Mouse (Mus musculus) hindbrain, embryonic 11.5 days (tissue): ENCODE results near the gene Akap1. TPM values are rescaled to one million over a fixed set of nuclear protein-coding genes. Genes with fewer than 3 reads are reported as not detected.

Experiments
- ATAC-seq: fragments of 200-750 bp; cut with Nextera tagmentation; 2 replicates; pipeline ENCODE4 v1.8.0; 2017; ENCODE audit warnings: mild to moderate bottlenecking, moderate TSS enrichment, moderate library complexity; ENCODE audit not compliant: low FRiP score
- DNase-seq: peaks from one replicate; pipeline ENCODE4 v3.0.0-alpha.2; 2015; ENCODE audit warnings: low spot score
- H3K27ac ChIP-seq: fragments of 300-500 bp; sonication (generic); 2 replicates; pipeline ENCODE4 v1.5.1; 2014; ENCODE audit warnings: mild to moderate bottlenecking, low read depth, low read length
- H3K27me3 ChIP-seq: fragments of 300-500 bp; sonication (generic); 2 replicates; pipeline ENCODE4 v1.6.1; 2014; ENCODE audit warnings: mild to moderate bottlenecking, low read length, moderate library complexity, mixed read lengths; ENCODE audit not compliant: control insufficient read depth, insufficient read depth
- H3K36me3 ChIP-seq: fragments of 300-500 bp; sonication (generic); 2 replicates; pipeline ENCODE4 v1.6.1; 2014; ENCODE audit warnings: mild to moderate bottlenecking, low read length, moderate library complexity, mixed read lengths; ENCODE audit not compliant: control insufficient read depth, insufficient read depth
- H3K4me1 ChIP-seq: fragments of 300-500 bp; sonication (generic); replicated peaks from 2 replicates; pipeline ENCODE4 v1.6.1; 2014; ENCODE audit warnings: low read length, mixed read lengths; ENCODE audit not compliant: control insufficient read depth, insufficient read depth
- H3K4me2 ChIP-seq: fragments of 300-500 bp; sonication (generic); replicated peaks from 2 replicates; pipeline ENCODE4 v1.6.1; 2014; ENCODE audit warnings: mild to moderate bottlenecking, low read depth, low read length
- H3K4me3 ChIP-seq: fragments of 300-500 bp; sonication (generic); 2 replicates; pipeline ENCODE4 v1.5.1; 2014; ENCODE audit warnings: low read depth, low read length
- H3K9ac ChIP-seq: fragments of 300-500 bp; sonication (generic); 2 replicates; pipeline ENCODE4 v1.6.1; 2014; ENCODE audit warnings: low read depth, low read length
- H3K9me3 ChIP-seq: fragments of 300-500 bp; sonication (generic); 2 replicates; pipeline ENCODE4 v1.6.1; 2016; ENCODE audit warnings: low read length; ENCODE audit not compliant: control insufficient read depth
- WGBS: fragments of 180-500 bp; shearing (Covaris S2); extraction: QIAGEN DNeasy Blood & Tissue Kit; methylation state at CpG from one replicate; pipeline ENCODE4 v1.1.7; 2014; 5-methylcytosine and 5-hydroxymethylcytosine counted together
- polyA plus RNA-seq: library from polyadenylated mRNA; unstranded; fragments of >200 nt; fragmentation: Nextera tagmentation; extraction: Ambion mirVana; gene quantifications from 2 replicates; pipeline ENCODE4 v1.2.1, GENCODE M21; 2014

The Akap1 gene
- polyA plus RNA-seq, 1 experiment from 2014 or later, result 14.0 TPM

DNA sequence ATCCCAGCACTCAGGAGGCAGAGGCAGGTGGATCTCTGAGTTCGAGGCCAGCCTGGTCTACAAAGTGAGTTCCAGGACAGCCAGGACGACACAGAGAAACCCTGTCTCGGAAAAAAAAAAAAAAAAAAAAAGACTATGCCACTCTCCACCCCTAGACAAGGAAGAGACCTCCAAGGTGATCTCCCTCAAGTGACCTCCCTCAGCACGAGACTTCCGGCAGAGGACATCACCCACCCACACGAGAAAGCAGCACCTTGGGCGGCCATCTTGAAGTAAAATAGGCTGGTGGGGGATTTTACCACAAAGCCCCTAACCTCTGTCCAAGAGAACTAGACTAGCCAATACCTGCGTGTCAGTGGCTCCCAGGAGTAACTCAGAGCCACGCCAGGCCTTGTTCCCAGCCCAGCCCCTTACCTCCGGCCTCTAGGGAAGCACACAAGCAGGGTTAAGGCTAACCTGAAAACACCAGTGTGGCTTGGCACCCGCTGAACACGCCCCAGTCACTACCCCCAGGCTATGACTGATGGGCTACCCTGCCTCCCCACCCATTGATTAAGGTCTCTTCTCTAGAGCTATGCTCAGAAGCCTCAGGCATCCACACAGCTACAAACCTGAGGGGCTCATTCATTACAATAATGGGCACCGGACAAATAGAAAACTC, 21.9 kb downstream of the Akap1 start:
- no peak for ATAC-seq
- Histone ChIP-seq H3K27me3 (no peaks in the 10 kb centered on the region), H3K36me3 (peaks cover 6% of the 10 kb centered on the region; the same call in 1 of the 2 replicates), H3K4me3 (no peak overlapping the region), H3K9ac (no peak overlapping the region), H3K4me1 (no peaks in the 10 kb centered on the region), H3K27ac (no peak overlapping the region), H3K9me3 (no peaks in the 10 kb centered on the region), H3K4me2 (no peak overlapping the region)
- 94% methylated on average over 11 of the region's 13 CpGs for WGBS
- no peak for DNase-seq

DNA sequence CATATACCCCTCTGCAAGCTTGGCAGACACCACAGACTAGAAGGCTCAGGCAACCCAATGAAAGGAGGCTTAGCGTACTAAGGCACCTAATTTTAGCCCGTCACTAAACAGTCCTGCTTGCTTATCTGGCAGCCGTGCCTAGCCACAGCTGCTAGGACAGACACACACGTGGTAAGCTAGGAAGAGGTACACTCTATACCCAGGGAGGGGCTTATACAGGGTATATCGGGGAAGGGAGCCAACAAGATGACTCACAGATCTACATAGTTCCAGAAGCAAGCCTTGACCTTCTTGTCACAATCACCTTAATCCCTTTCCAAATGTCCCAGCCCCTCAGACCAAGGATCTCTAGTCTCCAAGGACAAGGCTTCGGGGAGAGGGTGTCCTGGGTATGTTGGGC, 23.0 kb downstream of the Akap1 start:
- peaks cover 11% of the 10 kb centered on the region; the same call in 1 of the 2 replicates for H3K36me3 ChIP-seq
- H3K4me1 ChIP-seq, result no peaks in the 10 kb centered on the region
- ATAC-seq, result no peak
- H3K27me3 ChIP-seq, result no peaks in the 10 kb centered on the region
- no peak for DNase-seq
- no peak overlapping the region for H3K4me3 ChIP-seq
- no peak overlapping the region for H3K4me2 ChIP-seq
- no peak overlapping the region for H3K27ac ChIP-seq
- WGBS, result 80% methylated on average over 6 of the region's 6 CpGs
- H3K9ac ChIP-seq, result no peak overlapping the region
- H3K9me3 ChIP-seq, result no peaks in the 10 kb centered on the region

DNA sequence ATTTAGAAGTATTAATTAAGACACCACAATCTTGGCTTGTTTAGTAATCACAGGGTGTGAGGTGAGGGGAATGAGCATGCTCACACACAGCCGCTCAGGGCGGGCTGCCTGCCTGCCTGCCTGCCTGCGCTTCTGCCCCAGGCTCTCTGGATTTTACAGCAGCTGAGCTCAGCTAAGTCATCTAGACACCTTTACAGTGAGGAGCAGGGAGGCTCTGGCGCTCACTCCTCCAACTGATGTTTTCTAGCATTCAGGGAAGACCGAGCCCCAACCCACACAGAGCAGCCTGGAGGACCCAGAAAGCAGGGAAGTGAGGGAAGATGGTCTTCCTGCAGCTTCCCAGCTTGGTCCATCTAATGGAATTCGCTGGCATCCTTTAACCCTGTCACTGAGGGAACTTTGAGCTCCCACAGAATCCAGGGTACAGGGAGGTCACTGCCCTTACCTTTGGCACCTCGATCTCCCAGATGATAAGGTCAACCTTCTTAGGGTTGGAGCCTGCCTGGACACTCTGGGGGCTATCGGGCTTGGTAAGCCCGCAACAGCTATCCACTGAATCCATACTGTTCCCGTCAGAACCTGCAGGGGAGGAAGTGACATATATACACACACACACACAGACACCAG, 23.5 kb downstream of the Akap1 start:
- peaks cover 11% of the 10 kb centered on the region; the same call in 1 of the 2 replicates for H3K36me3 ChIP-seq
- H3K4me1 ChIP-seq, result no peaks in the 10 kb centered on the region
- no peaks in the 10 kb centered on the region for H3K9me3 ChIP-seq
- DNase-seq (no peak), ATAC-seq (no peak)
- no peak overlapping the region for H3K4me3 ChIP-seq
- H3K4me2 ChIP-seq, result no peak overlapping the region
- no peak overlapping the region for H3K27ac ChIP-seq
- no peak overlapping the region for H3K9ac ChIP-seq
- WGBS, result 92% methylated on average over 10 of the region's 10 CpGs
- H3K27me3 ChIP-seq, result no peaks in the 10 kb centered on the region

DNA sequence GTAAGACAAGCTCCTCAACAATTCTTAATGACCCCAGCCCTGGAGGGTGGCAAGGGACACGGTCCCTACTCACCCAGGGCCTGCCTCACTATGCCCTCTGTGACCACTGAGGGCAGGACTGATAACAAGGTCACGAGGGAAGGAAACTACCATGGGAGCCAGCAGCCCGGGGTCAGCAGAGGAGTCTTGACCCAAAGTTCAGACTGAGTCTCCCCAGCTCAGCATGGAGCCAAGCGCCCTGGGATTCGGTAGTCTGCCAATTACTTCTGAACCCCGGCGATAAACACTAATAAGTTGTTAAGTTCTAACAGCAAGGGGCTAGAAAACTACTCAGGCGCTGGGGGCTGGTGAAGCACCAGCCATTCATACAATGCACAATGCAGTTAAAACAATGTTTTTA, 24.1 kb downstream of the Akap1 start:
- H3K4me1 ChIP-seq, result no peaks in the 10 kb centered on the region
- 78% methylated on average over 8 of the region's 8 CpGs for WGBS
- no peak overlapping the region for H3K9ac ChIP-seq
- H3K4me2 ChIP-seq, result no peak overlapping the region
- no peak overlapping the region for H3K4me3 ChIP-seq
- DNase-seq (no peak), ATAC-seq (no peak)
- H3K27ac ChIP-seq, result no peak overlapping the region
- no peaks in the 10 kb centered on the region for H3K9me3 ChIP-seq
- H3K36me3 ChIP-seq, result peaks cover 11% of the 10 kb centered on the region; the same call in 1 of the 2 replicates
- H3K27me3 ChIP-seq, result no peaks in the 10 kb centered on the region

DNA sequence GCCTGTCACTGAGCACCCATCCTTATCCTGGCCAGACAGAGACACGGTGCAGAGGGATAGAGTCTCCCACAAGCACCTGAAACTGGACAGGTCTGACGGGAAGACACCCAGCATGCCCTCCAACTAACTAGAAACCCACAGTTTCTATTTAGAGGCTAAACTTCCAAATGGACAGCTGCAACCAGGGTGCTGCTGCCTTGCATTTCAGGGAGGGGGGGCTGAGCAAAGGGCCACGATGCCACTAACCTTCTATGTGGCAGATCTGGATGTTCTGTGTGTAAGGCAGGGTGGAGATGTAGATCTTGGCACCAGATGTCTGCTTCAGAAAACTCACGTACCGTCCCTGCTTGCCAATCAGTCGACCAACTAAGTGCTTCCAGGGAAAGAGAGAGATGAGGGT, 25.0 kb downstream of the Akap1 start:
- H3K4me2 ChIP-seq, result no peak overlapping the region
- WGBS, result 94% methylated on average over 6 of the region's 6 CpGs
- no peaks in the 10 kb centered on the region for H3K4me1 ChIP-seq
- no peaks in the 10 kb centered on the region for H3K27me3 ChIP-seq
- no peak overlapping the region for H3K9ac ChIP-seq
- no peak overlapping the region for H3K4me3 ChIP-seq
- H3K9me3 ChIP-seq, result no peaks in the 10 kb centered on the region
- DNase-seq, result no peak
- ATAC-seq, result no peak
- H3K27ac ChIP-seq, result no peak overlapping the region
- H3K36me3 ChIP-seq, result peaks cover 11% of the 10 kb centered on the region; the same call in 1 of the 2 replicates

DNA sequence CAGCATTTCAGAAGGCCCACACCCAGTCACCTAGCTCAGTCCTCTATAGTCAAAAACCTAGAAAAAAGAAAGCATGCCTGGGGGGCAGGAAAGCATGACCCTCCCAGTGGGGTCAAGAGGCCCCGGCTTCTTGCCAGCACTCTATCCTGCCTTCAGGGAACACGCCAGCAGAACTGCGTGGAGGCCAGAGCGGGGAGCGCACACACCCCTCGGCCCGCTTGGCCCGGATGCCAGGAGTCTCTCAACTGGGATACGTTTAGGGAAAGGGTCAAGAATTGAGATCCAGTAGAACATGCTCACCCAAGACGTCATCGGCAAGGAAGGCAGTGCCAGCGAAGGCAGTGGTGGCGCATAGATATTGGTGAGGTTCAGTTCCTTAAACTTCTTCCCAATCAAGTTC, 25.8 kb downstream of the Akap1 start:
- H3K4me2 ChIP-seq, result no peak overlapping the region
- H3K27me3 ChIP-seq, result no peaks in the 10 kb centered on the region
- H3K27ac ChIP-seq, result no peak overlapping the region
- H3K9ac ChIP-seq, result no peak overlapping the region
- peaks cover 7% of the 10 kb centered on the region; the same call in 1 of the 2 replicates for H3K36me3 ChIP-seq
- H3K9me3 ChIP-seq, result no peaks in the 10 kb centered on the region
- DNase-seq (no peak), ATAC-seq (no peak)
- H3K4me1 ChIP-seq, result no peaks in the 10 kb centered on the region
- 91% methylated on average over 13 of the region's 13 CpGs for WGBS
- H3K4me3 ChIP-seq, result no peak overlapping the region

DNA sequence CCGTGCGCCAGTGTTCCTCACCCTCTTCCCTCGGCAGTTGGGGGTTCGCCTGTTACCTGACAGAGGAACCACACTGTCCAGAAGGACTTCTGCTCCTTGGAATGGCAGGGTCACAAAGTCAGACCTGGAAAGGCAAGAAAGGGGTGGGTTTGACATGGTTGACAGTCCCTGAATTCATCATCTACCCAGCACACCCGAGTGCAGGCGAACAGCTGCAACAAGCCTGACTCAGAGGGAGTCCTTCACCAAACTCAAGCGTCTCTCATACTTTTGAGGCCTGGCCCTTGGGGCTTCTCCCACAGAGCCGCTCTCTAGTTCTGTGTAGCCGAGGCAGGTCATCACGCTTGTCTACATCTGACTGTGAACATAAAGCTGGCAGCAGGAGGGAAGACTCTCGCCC, 29.8 kb downstream of the Akap1 start:
- Histone ChIP-seq H3K4me3 (no peak overlapping the region), H3K36me3 (peaks cover 9% of the 10 kb centered on the region; the same call in 1 of the 2 replicates), H3K4me1 (no peaks in the 10 kb centered on the region), H3K9ac (no peak overlapping the region), H3K9me3 (no peaks in the 10 kb centered on the region), H3K27me3 (no peaks in the 10 kb centered on the region), H3K27ac (no peak overlapping the region), H3K4me2 (no peak overlapping the region)
- WGBS, result 92% methylated on average over 11 of the region's 11 CpGs
- ATAC-seq (no peak), DNase-seq (no peak)

DNA sequence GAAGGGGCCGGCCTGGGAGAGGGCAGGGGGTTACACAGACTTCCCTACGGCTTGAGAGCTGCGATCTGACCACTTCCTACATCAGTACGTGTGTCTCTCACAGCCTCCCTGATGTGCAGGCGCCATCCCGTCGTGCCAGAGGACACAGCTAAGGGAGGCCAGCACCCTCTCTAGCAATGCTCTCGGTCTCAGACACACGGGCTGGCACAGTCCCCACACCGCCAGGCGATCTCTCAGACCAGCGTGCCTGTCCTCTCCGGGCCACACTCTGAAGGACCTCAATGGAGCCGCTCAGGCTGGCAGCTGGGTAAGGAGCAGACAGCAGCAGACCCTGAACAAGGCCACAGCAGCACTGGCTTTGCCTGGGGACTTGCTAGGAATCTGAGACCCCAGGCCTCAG, 30.3 kb downstream of the Akap1 start:
- Histone ChIP-seq H3K36me3 (peaks cover 9% of the 10 kb centered on the region; the same call in 1 of the 2 replicates), H3K9me3 (no peaks in the 10 kb centered on the region), H3K9ac (no peak overlapping the region), H3K4me2 (no peak overlapping the region), H3K4me1 (no peaks in the 10 kb centered on the region), H3K27ac (no peak overlapping the region), H3K4me3 (no peak overlapping the region), H3K27me3 (no peaks in the 10 kb centered on the region)
- WGBS, result 89% methylated on average over 14 of the region's 14 CpGs
- ATAC-seq, result no peak
- no peak for DNase-seq

DNA sequence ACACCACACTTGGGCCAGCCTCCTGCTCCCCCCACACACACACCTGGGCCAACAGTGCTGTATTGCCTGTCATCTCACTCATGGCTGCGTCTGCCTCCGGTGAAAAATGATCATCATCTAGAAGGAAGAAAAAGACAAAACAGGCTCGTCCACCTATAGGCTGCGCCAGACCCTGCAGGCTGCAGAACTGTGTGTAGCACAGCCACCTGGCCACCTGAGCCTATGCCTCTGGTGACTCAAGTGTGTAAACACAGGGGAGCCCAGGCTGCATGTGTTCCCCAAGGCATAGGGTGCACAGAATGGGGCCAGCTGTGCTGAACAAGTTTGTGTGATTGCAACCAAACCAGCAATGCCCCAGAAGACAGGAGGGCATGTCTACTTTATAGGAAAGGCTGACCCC, 31.3 kb downstream of the Akap1 start:
- ATAC-seq (no peak), DNase-seq (no peak)
- H3K9ac ChIP-seq, result no peak overlapping the region
- H3K27ac ChIP-seq, result no peak overlapping the region
- H3K4me2 ChIP-seq, result no peak overlapping the region
- H3K4me3 ChIP-seq, result no peak overlapping the region
- no peaks in the 10 kb centered on the region for H3K27me3 ChIP-seq
- peaks cover 9% of the 10 kb centered on the region; the same call in 1 of the 2 replicates for H3K36me3 ChIP-seq
- no peaks in the 10 kb centered on the region for H3K4me1 ChIP-seq
- 77% methylated on average over 4 of the region's 4 CpGs for WGBS
- no peaks in the 10 kb centered on the region for H3K9me3 ChIP-seq
